Mouse (Mus musculus) embryonic fibroblast, embryonic 13.5 days (primary cell): ENCODE results near the gene Krt80. TPM values are rescaled to one million over a fixed set of nuclear protein-coding genes. Genes with fewer than 3 reads are reported as not detected.

ENCODE experiments used
- H3K27ac ChIP-seq: 2 replicates; pipeline ENCODE4 v1.5.1; 2012; ENCODE audit warnings: low read length, control low read depth, inconsistent platforms; ENCODE audit not compliant: insufficient read depth
- H3K4me1 ChIP-seq: 2 replicates; pipeline ENCODE4 v1.6.1; 2011; ENCODE audit warnings: low read length; ENCODE audit not compliant: control insufficient read depth, insufficient read depth
- H3K4me3 ChIP-seq: 2 replicates; pipeline ENCODE4 v1.5.1; 2011; ENCODE audit warnings: mild to moderate bottlenecking, control low read depth, low read length; ENCODE audit not compliant: insufficient read depth
- CTCF ChIP-seq: IDR thresholded peaks from 2 replicates; pipeline ENCODE4 v1.5.1; 2011; ENCODE audit warnings: mild to moderate bottlenecking, control low read depth, low read length, moderate library complexity, borderline replicate concordance; ENCODE audit not compliant: insufficient read depth
- POLR2A ChIP-seq: IDR thresholded peaks from 2 replicates; pipeline ENCODE4 v1.6.1; 2011; ENCODE audit warnings: low read depth, mild to moderate bottlenecking, control low read depth, low read length, moderate library complexity
- polyA plus RNA-seq: library from polyadenylated mRNA; stranded (reverse); fragments of >200 nt; gene quantifications from 2 replicates; pipeline ENCODE4 v1.2.4, GENCODE M21; 2011; ENCODE audit warnings: low read depth; ENCODE audit not compliant: missing spikeins, insufficient read length

Krt80 gene
- polyA plus RNA-seq, 1 experiment: 2.2 TPM

DNA sequence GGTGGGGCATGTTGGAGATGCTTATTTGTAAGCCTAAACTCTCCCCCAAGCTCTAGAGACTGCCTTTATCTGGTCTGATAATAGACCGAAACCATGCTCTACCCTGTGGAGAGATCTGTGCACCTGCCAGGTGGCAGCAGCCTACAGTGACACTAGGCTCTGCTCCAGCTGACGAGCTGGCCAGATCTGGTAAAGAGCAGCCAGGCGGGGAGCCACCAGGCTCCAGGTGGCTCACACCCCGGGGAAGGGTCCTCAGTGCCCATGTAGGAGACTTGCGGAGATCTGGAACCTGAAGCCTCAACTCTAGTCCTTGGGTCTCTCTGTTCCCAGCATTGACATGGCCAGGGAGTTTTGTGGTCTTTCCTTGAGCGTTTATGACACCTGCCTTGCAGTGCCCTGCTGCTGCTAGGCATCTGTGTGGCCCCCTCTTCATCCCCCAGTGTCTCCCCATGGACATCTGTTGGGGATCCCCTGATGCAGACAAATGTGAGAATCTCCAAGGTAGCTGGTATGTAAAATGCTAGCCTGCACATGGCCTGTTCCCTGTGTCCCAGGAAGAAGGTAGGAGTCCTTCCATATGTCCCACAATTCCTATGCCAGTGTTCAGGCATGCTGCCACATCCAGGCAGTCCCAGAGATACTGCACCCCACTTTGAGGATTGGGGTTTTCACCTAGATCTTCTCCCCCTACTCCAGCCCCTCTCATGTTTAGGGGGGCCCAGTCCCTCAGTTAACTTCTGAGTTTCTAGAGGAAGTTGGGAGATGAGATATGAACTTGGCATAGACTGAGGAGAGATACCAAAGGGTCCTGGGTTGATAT, 6.2 kb upstream of the Krt80 start:
- H3K4me3 ChIP-seq: no peak overlapping the region
- H3K27ac ChIP-seq: no peak overlapping the region
- TF ChIP-seq POLR2A (no peak), CTCF (no peak)
- H3K4me1 ChIP-seq: peaks cover 6% of the 10 kb centered on the region; the same call in 1 of the 2 replicates

DNA sequence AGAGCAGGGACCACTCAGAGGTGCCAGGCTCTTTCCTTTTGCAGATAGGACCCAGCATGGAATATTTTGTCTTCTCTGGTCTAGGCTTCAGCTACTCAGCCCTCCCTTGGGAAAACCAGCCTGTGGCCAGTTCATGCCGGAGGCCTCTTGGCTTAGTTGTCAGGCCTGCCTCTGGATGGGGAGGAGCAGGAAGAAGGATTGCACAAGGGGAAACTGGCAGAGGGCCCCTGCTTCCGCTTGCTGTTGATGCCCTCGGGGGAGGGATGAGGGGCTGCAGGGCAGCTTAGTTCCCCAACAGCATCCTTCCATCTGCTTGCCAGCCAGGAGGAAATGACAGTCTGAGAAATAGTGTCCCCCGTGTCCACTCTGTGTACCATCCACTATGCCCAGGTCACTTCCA, 4.9 kb upstream of the Krt80 start:
- no peak overlapping the region for H3K4me3 ChIP-seq
- H3K27ac ChIP-seq: no peak overlapping the region
- TF ChIP-seq POLR2A: no peak
- no peak for TF ChIP-seq CTCF
- H3K4me1 ChIP-seq: peaks cover 6% of the 10 kb centered on the region

DNA sequence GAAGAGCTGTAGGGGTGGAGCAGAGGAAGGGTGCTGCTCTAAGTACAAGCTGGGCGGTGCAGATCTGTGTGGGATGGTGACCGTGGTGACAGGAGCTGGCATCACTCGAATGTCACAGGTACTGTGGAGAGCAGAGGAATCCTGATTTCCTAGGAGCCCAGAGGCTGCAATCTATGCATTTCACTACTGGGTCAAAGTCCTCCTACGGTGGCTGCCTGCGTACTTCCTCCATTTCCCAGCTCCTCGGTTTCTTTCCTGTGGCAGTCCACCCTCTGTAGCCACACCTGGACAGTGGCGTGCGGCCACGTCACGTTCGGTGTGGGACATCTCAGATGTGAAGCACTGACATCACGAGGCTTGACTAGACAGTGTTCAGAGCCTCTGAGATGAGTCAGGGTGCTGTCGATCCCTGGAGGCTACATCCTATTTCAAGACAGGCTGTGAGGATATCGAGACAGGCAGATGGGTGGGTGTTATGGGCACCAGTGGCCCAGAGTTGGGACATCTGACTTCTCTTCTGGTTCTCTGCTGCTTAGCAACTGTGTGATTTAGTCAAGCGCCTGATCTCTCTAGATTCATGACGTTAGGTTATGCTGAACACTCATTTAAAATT, 3.4 kb upstream of the Krt80 start:
- no peak overlapping the region for H3K4me3 ChIP-seq
- H3K4me1 ChIP-seq: peaks cover 9% of the 10 kb centered on the region
- TF ChIP-seq POLR2A (no peak), CTCF (no peak)
- H3K27ac ChIP-seq: no peak overlapping the region

DNA sequence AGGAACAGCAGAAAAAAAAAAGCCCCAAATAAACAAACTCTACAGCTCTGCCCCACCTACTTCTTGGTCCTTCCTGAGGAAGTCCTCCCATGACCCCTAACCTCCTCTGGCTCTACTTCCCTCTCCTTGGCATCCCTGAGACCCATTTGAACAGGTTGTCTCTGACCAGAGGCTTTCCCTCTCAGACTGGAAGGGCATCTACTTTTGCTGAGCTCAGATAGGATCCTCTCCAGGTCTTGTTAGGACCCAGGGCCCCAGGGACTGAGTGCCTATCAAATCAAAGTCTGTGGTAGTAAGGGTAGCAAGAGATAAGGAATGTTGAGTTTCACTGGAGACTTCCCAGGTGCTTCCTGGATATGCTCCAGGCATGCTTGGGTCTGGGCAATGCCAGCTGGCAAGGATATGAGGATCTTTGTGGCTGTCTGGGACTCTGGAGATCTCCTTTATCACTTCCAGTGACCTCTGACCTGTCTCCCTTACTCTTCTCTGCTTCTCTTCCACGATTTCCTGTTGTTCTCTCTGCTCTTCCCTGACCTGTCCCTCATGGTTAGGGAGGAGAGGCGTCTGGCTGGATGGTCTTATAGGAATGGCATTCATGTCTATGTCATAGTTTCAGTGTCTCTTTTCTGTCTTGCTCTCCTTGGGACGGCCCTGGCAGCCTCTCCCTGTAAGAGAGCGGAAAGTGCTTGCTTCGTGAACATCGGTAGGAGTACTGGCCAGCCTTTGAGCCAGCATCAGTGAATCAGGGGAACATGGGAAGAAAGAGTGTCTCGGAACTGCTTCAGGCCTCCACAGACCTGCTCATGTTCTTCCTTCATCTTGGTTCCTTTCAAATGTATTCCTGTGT, 2.4 kb upstream of the Krt80 start:
- TF ChIP-seq CTCF (no peak), POLR2A (no peak)
- H3K4me1 ChIP-seq: peaks cover 11% of the 10 kb centered on the region
- no peak overlapping the region for H3K4me3 ChIP-seq
- no peak overlapping the region for H3K27ac ChIP-seq

DNA sequence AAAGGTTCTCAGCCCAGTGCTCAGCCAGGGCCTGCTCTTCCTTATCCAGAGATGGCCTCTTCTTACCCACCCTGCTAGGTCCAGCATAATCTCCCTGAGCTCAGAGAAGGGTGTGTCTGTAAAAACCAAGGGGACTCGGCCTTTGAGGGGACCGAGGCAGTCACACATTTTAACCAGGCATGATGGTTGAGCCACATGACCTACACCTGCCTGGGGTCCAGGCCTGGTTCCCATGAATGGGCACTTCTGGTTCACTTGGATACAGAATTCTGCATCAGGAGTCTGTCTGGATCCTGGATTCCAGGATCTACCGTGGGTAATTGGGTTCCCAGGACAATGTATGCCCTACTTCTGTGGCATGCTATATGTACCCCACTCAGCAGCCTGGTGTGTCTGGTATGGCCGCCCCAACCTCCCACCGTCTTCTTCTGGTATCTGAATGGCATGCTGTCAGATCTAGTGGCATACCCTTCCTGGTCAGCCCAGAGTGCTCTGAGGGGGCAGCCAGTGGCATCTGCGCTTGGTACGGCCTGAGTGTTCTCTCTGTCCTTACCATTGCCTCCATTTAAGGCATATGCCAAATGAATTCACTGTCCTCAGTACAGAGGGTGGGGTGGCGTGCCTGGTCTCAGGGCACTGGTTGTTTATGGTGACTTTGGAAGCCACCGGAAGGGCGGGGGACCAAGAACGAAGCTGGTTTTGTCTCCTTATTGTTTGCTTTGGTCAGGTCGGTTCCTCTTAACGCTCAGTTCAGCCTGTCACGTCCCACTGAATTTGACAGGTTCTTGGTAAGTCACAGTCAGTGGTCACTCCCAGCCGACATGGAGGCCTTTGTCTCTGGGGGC, 1.4 kb upstream of the Krt80 start:
- Histone ChIP-seq H3K4me3 (no peak overlapping the region), H3K4me1 (peaks cover 11% of the 10 kb centered on the region), H3K27ac (peak overlapping the region; percentile 69)
- TF ChIP-seq CTCF (no peak), POLR2A (no peak)

DNA sequence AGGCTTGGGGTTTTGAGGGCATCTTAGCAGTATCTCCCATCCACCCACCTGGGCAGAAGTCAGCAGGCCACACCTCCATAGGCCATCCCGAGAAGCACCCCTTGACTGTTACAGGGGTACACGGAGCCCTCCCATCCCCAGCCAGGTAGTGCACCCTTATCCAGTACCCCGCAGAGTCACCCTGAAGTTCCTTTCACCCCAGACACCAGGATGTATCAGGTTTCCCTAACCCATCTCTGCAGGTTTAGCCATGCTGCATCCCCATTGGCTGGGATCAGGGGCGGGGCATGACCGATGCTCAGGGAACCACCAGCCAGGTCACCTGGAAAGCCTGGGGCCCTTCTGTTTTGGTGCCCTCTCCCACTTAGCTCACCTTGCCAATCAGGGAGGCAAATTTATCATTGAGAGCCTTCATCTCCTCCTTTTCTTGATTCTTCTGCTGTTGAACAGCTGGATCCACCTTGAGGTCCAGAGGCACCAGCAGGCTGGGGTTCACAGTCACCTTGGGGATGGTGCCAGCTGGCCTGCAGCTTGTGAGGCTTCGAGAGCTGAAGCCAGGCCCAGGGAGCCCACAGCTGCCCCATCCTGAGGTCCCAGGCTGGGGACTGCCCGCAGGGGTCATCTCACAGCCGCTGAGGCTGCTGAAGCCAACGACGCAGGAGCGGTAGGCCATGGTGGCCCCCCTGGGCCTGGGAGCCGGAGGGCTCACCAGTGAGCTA, 421 bp downstream of the Krt80 start:
- Histone ChIP-seq H3K4me1 (peaks cover 11% of the 10 kb centered on the region), H3K27ac (peak overlapping the region; percentile 45), H3K4me3 (no peak overlapping the region)
- TF ChIP-seq CTCF: no peak
- no peak for TF ChIP-seq POLR2A

DNA sequence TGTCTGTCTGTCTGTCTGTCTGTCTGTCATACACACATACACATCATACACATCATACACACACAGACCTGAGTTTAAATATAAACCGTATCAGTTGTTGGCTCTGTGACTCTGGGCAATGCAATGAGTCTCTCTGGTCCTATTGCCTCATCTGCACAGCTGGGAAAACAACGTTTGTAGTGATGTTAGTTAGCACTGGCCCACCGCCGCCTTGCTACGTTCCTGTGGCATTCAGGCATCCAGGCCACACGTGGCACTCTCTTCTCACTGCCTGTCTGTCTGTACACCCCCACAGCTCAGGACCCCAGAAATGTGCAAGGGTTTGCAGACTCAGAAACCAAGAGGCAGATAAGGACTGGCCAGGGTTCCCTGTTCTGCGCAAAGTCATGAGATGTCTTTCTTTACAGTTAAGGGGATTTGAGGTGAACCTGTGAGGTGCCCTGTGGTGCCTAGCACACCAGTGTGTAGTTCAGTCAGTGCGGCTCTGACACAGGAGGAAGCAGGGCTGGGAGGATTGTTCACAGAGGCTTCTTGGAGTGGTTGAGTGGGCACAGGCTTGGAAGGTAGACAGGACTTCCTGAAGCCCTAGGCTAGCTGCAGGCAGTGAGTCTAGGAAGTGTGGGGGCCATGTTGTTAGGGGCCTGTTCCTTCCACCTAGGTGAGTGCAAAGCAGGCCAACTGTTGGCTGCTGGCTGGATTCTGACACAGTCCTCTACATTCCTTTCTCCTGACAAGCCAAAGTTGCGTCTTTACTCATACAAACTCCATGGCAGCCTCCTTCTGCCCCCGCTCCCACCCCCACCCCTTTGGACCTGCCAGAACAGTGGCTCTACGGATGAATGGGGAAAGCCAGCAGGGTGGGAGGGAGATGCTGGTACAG, 1.2 kb downstream of the Krt80 start:
- H3K4me1 ChIP-seq: peaks cover 11% of the 10 kb centered on the region
- TF ChIP-seq POLR2A: no peak
- peak overlapping the region; percentile 67 for H3K27ac ChIP-seq
- no peak overlapping the region for H3K4me3 ChIP-seq

DNA sequence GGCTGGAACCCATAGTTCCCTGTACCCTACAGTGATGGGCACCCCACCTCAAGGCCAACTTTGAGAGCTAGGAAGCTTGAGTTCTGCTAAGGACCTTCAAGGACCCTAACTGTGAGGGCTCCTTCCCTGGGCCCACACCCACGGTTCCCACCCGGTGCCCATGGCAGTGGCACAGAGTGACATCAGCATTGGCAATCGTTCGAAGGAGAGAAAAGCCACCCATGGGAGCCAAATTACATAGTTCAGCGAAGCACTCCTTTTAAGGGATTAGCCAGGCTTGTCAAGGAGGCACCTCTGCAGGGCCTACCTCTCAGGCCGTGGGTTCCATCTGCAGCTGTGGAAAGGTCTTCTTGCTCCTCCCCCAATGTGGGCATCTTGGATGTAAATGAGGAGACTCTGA, 1.9 kb downstream of the Krt80 start:
- Histone ChIP-seq H3K4me3 (no peak overlapping the region), H3K4me1 (peaks cover 11% of the 10 kb centered on the region), H3K27ac (peak overlapping the region; percentile 16; the same call in 1 of the 2 replicates)
- no peak for TF ChIP-seq CTCF
- no peak for TF ChIP-seq POLR2A
